Mouse (Mus musculus) hindbrain, embryonic 10.5 days (tissue): ENCODE measurements at regions not wholly inside any gene's neighbourhood (a gene's known extent, or its start where the extent isn't known, plus 50 kb on each side); places are given as distances from the start of the nearest gene placed in this dataset.

ENCODE experiments used
- DNase-seq: peaks from one replicate; pipeline ENCODE4 v3.0.0-alpha.2; 2017; ENCODE audit warnings: low spot score
- H3K27ac ChIP-seq: fragments of 300-500 bp; sonication (generic); 2 replicates; pipeline ENCODE4 v1.5.1; 2016; ENCODE audit warnings: mild to moderate bottlenecking, moderate library complexity
- H3K27me3 ChIP-seq: fragments of 300-500 bp; sonication (generic); 2 replicates; pipeline ENCODE4 v1.6.1; 2016; ENCODE audit warnings: mild to moderate bottlenecking; ENCODE audit not compliant: poor library complexity, insufficient read depth, severe bottlenecking
- H3K36me3 ChIP-seq: fragments of 300-500 bp; sonication (generic); 2 replicates; pipeline ENCODE4 v1.6.1; 2016; ENCODE audit warnings: mild to moderate bottlenecking, moderate library complexity
- H3K4me1 ChIP-seq: fragments of 300-500 bp; sonication (generic); replicated peaks from 2 replicates; pipeline ENCODE4 v1.6.1; 2016; ENCODE audit warnings: mild to moderate bottlenecking
- H3K4me3 ChIP-seq: fragments of 300-500 bp; sonication (generic); 2 replicates; pipeline ENCODE4 v1.5.1; 2016; ENCODE audit warnings: mild to moderate bottlenecking, moderate library complexity
- H3K9me3 ChIP-seq: fragments of 300-500 bp; sonication (generic); 2 replicates; pipeline ENCODE4 v1.6.1; 2016; ENCODE audit warnings: mild to moderate bottlenecking, moderate library complexity
- WGBS: fragments of 180-500 bp; shearing (Covaris S2); methylation state at CpG from one replicate; pipeline ENCODE4 v1.1.7; 2016; 5-methylcytosine and 5-hydroxymethylcytosine counted together

DNA sequence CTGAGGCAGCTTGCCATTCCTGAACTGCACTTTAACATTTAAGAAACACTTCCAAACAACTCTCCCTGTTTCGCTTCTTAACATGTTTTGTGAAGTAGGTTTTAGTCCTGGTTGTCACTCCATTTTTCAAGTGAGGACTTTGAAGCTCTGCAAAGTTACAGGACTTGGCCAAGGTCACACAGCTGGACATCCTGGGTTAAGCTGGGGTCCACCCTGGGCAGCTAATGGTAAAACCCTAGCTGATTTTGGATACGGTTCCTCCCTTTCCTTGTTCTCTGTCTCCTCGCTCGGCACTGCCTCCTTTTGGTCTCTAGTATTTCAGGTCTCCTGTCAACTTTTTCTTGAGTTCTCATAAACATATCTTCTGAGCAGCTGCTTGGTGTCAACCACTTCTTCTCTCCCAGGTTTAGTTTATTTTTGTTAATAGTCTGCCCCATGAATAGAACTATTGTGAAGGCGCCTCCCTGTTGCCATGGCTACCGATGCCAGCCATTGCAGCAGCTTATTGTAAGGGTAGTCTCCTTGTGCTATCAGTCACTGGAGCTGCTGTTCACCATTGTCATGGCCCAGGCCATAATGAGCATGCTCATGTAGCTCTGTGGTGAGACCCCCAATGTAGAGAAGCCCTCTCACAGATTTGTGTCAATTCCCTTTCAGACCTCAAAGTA, 292.5 kb downstream of the Tmem38b start:
- H3K27ac ChIP-seq, result peak overlapping the region; percentile 53
- no peaks in the 10 kb centered on the region; the same call in 1 of the 2 replicates for H3K27me3 ChIP-seq
- WGBS, result 51% methylated on average over 6 of the region's 6 CpGs
- peaks cover 15% of the 10 kb centered on the region for H3K4me1 ChIP-seq
- H3K4me3 ChIP-seq, result no peak overlapping the region
- H3K9me3 ChIP-seq, result no peaks in the 10 kb centered on the region
- peak; percentile 73 for DNase-seq
- H3K36me3 ChIP-seq, result no peaks in the 10 kb centered on the region

DNA sequence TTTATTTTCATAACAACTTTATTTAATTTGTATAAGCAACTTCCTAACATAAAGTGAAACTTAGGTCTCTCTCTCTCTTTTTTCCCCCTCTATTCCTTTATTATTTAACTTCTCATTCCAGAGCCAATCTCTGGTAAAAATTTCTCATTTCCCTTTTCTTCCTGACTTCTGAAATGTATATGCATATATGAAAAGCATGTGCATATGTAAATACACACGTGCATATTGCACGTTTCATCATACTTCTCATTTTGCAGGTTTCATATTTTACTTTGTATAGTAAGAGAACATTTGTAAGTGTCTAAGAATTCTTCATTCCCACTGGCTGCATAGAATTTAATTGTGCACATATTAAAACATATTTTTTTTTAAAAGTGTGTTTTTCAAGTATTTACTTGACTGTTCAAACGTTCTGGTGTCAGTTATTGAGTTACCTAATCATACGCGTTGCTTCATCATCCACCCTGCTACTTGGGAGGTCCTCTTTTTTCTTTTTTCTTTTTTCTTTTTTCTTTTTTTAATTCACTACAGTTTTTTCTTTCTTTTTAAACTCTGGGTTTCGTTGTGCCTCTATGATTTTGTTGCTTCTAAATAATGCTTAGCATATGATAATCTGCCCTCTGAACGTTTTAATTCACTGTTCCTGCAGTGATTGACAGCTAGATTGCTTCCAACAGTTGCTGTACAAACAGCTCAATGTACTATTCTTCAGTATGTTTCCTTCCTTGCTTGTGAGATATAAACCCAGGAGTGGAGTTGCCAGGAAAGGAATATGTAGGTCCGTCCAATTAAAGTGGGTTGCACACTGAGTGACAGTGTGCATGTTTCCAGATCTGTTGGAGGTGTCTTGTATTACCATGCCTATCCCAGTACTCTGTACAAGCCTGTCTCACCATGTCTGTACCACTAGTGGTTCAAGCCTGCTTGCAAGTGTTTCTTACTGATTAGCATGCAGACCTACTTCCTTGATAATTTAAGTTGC, 303.2 kb downstream of the Tmem38b start:
- no peaks in the 10 kb centered on the region for H3K9me3 ChIP-seq
- peaks cover 6% of the 10 kb centered on the region; the same call in 1 of the 2 replicates for H3K4me1 ChIP-seq
- H3K36me3 ChIP-seq, result no peaks in the 10 kb centered on the region
- H3K27ac ChIP-seq, result no peak overlapping the region
- DNase-seq, result no peak
- no peak overlapping the region for H3K4me3 ChIP-seq
- WGBS, result 69% methylated on average over 8 of the region's 8 CpGs
- no peaks in the 10 kb centered on the region for H3K27me3 ChIP-seq

DNA sequence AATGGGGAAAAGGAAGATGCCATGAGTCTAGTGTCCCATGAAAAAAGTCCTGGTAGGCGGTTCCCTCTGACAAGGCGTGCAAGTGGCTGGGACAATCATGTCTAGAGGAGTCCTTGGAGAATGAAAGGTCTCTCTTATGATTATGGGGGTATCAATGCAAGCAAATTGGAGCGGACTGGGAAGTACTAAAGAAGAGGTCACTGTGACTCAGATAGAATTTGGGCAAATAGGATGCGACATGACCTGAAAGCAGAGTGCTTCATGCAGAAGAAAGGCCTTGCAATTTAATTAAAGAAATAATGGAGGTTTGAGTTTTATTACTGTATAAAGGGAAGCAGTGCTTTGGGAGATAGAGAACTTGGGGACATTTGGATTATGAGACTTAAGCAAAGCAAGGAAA, 330.3 kb downstream of the Tmem38b start:
- Histone ChIP-seq H3K4me1 (no peaks in the 10 kb centered on the region), H3K27me3 (no peaks in the 10 kb centered on the region), H3K9me3 (no peaks in the 10 kb centered on the region), H3K4me3 (no peak overlapping the region), H3K27ac (no peak overlapping the region), H3K36me3 (no peaks in the 10 kb centered on the region)
- DNase-seq, result no peak
- WGBS, result 94% methylated on average over 4 of the region's 4 CpGs

DNA sequence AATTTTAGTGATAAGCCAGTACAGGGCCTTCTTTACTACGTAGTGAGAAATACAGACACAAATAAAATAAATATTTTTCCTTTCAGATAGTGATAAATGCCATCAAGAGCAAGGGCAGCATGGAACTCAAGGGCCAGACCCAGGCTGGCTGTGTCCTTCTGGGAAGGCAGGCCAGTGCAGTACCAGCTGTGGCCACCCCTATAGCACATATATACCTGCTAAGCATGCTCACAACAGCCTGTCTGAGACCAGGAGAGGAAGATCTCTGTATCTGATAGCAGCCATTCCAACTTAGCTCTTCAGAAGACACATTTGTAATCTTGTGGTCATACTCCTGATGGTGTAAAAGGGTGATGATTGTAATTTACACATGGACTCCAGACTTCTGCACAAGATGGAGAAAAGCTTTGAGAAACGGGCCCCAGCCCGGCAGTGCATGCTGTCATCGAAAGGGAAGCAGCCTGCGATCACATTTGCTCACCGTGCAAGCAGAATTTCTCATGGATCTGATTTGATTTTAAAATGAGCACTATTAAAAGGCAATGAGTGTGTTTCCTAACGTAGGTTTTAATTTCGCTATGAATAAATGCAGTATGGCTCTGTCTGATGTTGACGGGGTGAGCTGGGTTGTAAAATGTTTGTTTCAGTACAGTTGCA, 335.6 kb downstream of the Tmem38b start:
- no peaks in the 10 kb centered on the region for H3K4me1 ChIP-seq
- no peaks in the 10 kb centered on the region for H3K27me3 ChIP-seq
- H3K4me3 ChIP-seq, result no peak overlapping the region
- no peak for DNase-seq
- H3K9me3 ChIP-seq, result no peaks in the 10 kb centered on the region
- H3K36me3 ChIP-seq, result no peaks in the 10 kb centered on the region
- 94% methylated on average over 9 of the region's 9 CpGs for WGBS
- H3K27ac ChIP-seq, result no peak overlapping the region

DNA sequence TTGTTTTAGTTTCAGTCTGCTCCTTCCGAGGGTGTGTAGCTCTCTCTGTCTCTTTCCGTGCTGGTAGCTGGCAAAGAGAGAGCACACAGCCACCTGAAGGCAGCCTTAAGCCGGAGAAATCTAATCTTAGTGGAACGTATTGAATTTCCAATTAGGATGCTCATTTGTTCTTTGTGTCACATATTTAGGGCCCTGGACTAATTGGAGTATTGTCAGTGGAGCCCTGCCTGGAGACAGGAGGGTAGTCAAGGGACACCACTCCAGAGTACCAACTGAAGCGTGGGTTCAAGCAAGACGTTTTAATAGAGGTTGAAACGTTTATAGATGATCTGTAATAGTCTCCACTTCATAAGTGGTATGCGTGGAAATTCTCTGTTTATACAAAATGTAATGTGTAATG, 336.5 kb downstream of the Tmem38b start:
- Histone ChIP-seq H3K36me3 (no peaks in the 10 kb centered on the region), H3K27me3 (no peaks in the 10 kb centered on the region), H3K4me3 (no peak overlapping the region), H3K4me1 (no peaks in the 10 kb centered on the region), H3K27ac (no peak overlapping the region), H3K9me3 (no peaks in the 10 kb centered on the region)
- 77% methylated on average over 8 of the region's 8 CpGs for WGBS
- DNase-seq, result no peak

DNA sequence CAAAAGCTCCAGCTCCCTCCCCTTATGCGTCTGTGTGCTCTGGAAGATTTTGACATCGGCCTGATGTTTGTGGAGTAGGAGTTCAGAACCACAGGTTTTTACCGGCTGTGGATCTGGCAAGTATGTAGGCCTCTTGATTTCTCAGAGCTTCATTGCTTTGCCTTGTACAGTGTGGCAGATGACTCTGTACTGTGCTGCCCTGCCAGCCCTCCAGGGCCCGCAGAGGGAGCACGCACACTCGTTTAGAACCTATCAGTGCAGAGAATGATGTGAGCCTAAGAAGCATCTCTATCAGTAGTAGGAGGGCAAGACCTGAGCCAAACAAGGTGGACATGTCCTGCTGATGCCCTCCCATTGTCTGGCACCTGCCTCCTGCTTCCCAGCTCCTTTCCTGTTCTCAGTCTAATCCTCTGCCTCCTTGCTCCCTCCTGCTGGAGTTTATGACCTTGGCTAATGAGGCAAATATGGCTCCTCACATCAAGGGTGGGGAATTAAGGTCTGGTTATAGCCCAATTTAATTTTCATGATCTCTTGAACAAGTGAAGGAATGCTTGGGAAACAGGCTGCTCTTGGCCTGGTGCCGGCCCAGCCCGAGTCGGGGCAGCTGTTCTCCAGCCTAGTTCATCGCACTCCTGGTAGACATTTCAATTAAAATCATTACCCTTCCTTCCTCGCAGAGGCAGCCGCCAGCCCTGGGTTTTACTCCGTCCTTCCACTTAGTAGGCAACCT, 344.5 kb downstream of the Tmem38b start:
- Histone ChIP-seq H3K4me3 (no peak overlapping the region), H3K4me1 (no peaks in the 10 kb centered on the region), H3K36me3 (no peaks in the 10 kb centered on the region), H3K27me3 (no peaks in the 10 kb centered on the region), H3K9me3 (no peaks in the 10 kb centered on the region), H3K27ac (no peak overlapping the region)
- no peak for DNase-seq
- 89% methylated on average over 13 of the region's 13 CpGs for WGBS

DNA sequence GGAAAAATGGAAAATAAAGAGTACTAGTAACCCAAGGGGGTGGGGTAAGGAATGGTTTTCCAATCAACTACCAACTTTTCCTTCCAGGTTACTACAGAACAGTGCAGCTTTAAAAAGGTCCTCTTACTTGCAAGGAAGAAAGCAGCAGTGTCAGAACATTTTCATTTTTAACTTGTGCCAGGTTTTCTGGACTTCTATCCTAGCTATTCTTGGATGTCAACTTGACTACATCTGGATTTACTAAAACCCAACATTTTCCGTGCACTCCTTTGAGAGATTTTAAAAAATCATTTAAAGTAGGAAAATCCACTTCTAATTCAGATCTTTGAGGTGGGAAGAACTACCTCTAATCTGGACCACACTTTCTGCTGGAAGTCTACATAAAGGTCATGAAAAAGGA, 358.4 kb downstream of the Tmem38b start:
- H3K27ac ChIP-seq, result no peak overlapping the region
- no peaks in the 10 kb centered on the region for H3K36me3 ChIP-seq
- H3K4me1 ChIP-seq, result no peaks in the 10 kb centered on the region
- H3K4me3 ChIP-seq, result no peak overlapping the region
- H3K27me3 ChIP-seq, result no peaks in the 10 kb centered on the region
- WGBS, result 84% methylated on average over 1 of the region's 1 CpGs
- DNase-seq, result no peak
- H3K9me3 ChIP-seq, result 0 out of 2 replicates have a peak, but pooled peaks cover 8% of the 10 kb centered on the region

DNA sequence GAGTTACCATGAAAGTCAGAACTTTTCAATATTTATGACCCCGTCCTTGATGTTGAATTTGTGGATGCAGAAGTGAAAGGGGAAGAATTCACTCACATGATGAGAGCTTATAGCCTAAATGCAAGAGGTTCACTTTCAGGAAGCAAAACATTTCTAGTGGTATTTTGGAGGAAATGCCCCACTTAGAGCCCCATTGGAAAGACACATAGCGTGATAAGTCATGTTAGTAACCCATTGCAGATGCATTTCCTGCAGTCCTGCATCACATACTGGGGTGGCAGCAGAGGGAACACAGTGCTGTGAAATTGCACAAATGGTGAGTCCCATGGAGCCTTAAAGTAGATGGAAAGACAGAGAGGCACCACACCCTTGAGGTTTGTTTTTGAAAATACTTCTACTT, 369.9 kb downstream of the Tmem38b start:
- no peak for DNase-seq
- Histone ChIP-seq H3K9me3 (no peaks in the 10 kb centered on the region), H3K4me1 (no peaks in the 10 kb centered on the region), H3K27me3 (no peaks in the 10 kb centered on the region), H3K4me3 (no peak overlapping the region), H3K36me3 (no peaks in the 10 kb centered on the region), H3K27ac (no peak overlapping the region)
- WGBS, result 90% methylated on average over 2 of the region's 2 CpGs

DNA sequence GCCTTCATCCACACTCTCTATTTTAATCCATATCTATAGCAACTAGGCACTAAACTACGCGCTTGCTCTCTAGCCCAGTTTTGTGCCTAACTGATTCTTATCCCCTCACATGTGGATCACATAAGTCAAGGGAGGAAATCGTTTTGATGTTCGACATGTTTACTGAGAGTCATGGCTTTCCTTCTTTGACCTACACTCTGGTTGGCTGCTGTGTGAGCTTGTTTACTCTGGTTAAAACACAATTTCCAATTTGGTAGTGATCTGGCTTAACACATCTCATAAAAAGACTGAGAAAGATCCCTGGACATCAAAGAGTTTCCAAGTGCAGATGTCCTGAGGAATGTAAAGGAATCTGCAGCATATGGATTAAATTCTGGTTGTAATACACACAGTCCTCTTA, 376.6 kb downstream of the Tmem38b start:
- WGBS, result 84% methylated on average over 4 of the region's 4 CpGs
- no peaks in the 10 kb centered on the region for H3K9me3 ChIP-seq

DNA sequence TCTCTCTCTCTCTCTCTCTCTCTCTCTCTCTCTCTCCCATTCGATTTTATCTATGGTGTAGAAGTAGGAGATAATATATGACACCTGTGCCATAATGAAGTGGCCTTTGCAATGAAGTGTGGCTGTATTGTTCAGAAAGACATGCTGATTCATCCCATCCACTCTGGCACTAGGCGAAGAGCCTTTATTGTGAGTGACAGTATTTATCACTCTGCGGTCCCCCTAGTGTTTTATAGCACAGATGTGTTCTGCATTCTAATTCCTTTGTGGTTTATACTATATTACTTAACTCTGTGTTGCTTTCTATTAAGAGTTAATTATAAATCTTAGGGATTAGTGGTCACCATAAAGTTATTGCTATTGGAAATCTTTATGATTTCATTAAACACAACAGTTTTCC, 398.7 kb downstream of the Tmem38b start:
- H3K9me3 ChIP-seq, result no peaks in the 10 kb centered on the region
- no peak overlapping the region for H3K4me3 ChIP-seq
- no peaks in the 10 kb centered on the region for H3K4me1 ChIP-seq
- H3K27me3 ChIP-seq, result no peaks in the 10 kb centered on the region
- no peak overlapping the region for H3K27ac ChIP-seq
- H3K36me3 ChIP-seq, result no peaks in the 10 kb centered on the region
- WGBS, result 89% methylated on average over 3 of the region's 3 CpGs
- no peak for DNase-seq

More for the DNA sequence above, 376.6 kb downstream of the Tmem38b start:
- no peak overlapping the region for H3K4me3 ChIP-seq
- no peak for DNase-seq
- no peak overlapping the region for H3K27ac ChIP-seq
- H3K27me3 ChIP-seq, result no peaks in the 10 kb centered on the region
- H3K4me1 ChIP-seq, result no peaks in the 10 kb centered on the region
- H3K36me3 ChIP-seq, result no peaks in the 10 kb centered on the region
